Mouse (Mus musculus): ENCODE measurements around the gene Rnf10.

GRCm38 (mm10) chr5:115300035-115300744 is 27.5 kb upstream of the Rnf10 start:
- peak; percentile 53 for TF ChIP-seq CTCF (IDR thresholded peaks at IDR 0.05; ENCODE audit: low read depth)
- TF ChIP-seq EP300 (IDR thresholded peaks at IDR 0.05; ENCODE audit: low read depth), result no peak
